Mouse (Mus musculus) gastrocnemius, adult 2 months (tissue): ENCODE results near the gene Gm11565. TPM values are rescaled to one million over a fixed set of nuclear protein-coding genes. Genes with fewer than 3 reads are reported as not detected.
"Not testable (repeated sequence)": the region's sequence is repeated elsewhere in the genome, so short reads cannot be mapped to it uniquely, and the experiment has no call there.

Experiments used
- DNase-seq: peaks from one replicate; pipeline ENCODE4 v3.0.0; 2022
- H3K27ac ChIP-seq: fragments of 200-600 bp; 2 replicates; pipeline ENCODE4 v1.8.1; 2022; ENCODE audit warnings: mild to moderate bottlenecking
- H3K4me3 ChIP-seq: fragments of 200-600 bp; 2 replicates; pipeline ENCODE4 v1.8.1; 2022; ENCODE audit warnings: mild to moderate bottlenecking, moderate library complexity
- CTCF ChIP-seq: fragments of 200-600 bp; IDR thresholded peaks from 2 replicates; pipeline ENCODE4 v1.8.1; 2022; ENCODE audit warnings: antibody characterized with exemption, mild to moderate bottlenecking, moderate library complexity
- intact Hi-C: fragments of 180-260 bp; cut with DNase I; formaldehyde crosslinking; loops from one replicate; pipeline ENCODE4 v1.15.1; 2025
- long read RNA-seq, 2 experiments: library from polyadenylated mRNA; stranded (forward); transcript quantifications; one replicate each; pipeline ENCODE4 v2.0.0; 2021
- total RNA-seq, 2 experiments: library from RNA; stranded (reverse); gene quantifications; 2 replicates each; pipeline ENCODE4 v1.2.3; 2021

The Gm11565 gene
- total RNA-seq, result not detected
- long read RNA-seq, experiment 1, result 0 reads
- long read RNA-seq, experiment 2, result 0 reads

DNA sequence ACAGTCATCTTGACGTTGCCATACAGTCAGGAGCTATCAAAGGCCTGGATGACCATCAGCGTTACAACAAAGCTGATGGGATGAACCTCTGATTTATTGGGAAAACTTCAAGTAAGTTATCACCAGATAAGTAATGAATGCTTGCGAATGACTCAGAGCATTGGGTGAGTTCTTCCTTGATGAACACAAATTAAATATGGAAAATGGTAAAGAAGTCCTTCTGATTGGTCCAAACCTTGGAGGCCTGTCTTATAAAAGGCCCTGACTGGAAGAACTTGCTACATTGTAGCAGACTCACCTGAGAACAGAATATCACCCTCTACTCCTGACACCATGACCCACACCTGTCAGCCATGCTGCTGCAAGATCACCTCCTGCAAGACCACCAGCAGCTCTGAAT lies at the start of gene Gm11565:
TSS of gene Gm11565 (plus strand) at position 301 of the 400 bp plus-strand sequence.
- intact Hi-C loops, result no loop called here
- Histone ChIP-seq H3K27ac (no peak within 1 kb of the TSS), H3K4me3 (no peak within 1 kb of the TSS)
- TF ChIP-seq CTCF, result no peak
- no peak for DNase-seq

DNA sequence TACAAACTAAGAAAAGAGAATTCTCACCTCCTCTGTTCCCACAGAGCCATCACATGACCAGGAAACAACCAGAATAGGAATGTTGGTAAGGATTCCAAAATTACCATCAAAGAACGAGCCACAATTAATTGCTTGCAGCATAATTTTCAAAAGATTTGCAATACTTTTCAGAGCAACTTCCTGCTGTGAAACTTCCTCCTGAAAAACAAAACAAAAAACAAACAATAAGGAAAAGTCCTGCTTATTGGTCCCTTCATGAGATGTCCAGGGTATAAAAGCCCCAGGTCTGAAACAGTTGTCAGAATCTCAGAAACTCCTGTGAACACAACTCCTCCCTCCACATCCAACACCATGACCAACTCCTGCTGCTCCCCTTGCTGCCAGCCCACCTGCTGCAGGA lies 41.5 kb upstream of the Gm11565 start, which contains the start of gene Krtap9-1:
TSS of gene Krtap9-1 (plus strand) at position 301 of the 400 bp plus-strand sequence.
- DNase-seq, H3K27ac ChIP-seq, H3K4me3 ChIP-seq, intact Hi-C loops: not testable (repeated sequence)

DNA sequence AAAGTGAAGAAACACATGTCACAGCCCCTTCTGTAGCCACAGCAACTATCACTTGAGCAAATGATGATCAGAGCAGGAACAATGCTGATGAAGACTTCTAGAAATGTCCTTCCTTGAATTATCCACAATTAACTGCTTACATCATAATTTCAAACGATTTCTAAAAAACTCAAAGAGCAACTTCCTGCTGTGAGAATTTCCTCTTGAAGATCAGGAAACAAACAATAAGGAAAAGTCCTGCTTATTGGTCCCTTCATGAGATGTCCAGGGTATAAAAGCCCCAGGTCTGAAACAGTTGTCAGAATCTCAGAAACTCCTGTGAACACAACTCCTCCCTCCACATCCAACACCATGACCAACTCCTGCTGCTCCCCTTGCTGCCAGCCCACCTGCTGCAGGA lies 35.7 kb upstream of the Gm11565 start, which contains the start of gene Gm11567:
TSS of gene Gm11567 (plus strand) at position 301 of the 400 bp plus-strand sequence.
- intact Hi-C loops, H3K27ac ChIP-seq, H3K4me3 ChIP-seq: not testable (repeated sequence)

DNA sequence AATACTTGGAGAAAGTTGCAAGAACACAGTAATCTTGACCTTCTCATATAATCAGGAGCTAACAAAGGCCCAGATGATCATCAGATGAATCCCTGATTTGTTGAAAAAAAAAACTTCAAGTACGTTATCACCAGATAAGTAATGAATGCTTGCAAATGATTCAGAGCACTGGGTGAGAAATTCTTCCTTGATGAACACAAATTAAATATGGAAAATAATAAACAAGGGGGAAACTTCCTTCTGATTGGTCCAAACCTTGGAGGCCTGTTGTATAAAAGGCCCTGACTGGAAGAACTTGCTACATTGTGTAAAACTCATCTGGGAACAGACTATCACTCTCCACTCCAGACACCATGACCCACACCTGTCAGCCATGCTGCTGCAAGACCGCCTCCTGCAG lies 6.9 kb upstream of the Gm11565 start, which contains the start of gene Krtap31-1:
TSS of gene Krtap31-1 (plus strand) at position 301 of the 400 bp plus-strand sequence.
- no peak for DNase-seq
- TF ChIP-seq CTCF, result no peak
- Histone ChIP-seq H3K4me3 (no peak within 1 kb of the TSS), H3K27ac (no peak within 1 kb of the TSS)
- intact Hi-C loops, result no loop called here

More for the DNA sequence above, 35.7 kb upstream of the Gm11565 start, which contains the start of gene Gm11567:
- DNase-seq, result not testable (repeated sequence)

DNA sequence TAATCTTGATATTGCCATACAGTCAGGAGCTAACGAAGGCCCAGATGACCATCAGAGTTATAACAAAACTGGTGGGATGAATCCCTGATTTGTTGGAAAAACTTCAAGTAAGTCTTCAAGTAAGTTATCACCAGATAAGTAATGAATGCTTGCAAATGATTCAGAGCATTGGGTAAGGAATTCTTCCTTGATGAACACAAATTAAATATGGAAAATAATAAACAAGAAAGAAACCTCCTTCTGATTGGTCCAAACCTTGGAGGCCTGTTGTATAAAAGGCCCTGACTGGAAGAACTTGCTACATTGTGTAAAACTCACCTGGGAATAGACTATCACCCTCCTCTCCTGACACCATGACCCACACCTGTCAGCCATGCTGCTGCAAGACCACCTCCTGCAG lies 21.4 kb downstream of the Gm11565 start, which contains the start of gene Krtap31-2:
TSS of gene Krtap31-2 (plus strand) at position 301 of the 400 bp plus-strand sequence.
- DNase-seq, result no peak
- no peak within 1 kb of the TSS for H3K4me3 ChIP-seq
- TF ChIP-seq CTCF, result no peak
- no peak within 1 kb of the TSS for H3K27ac ChIP-seq
- intact Hi-C loops, result no loop called here

DNA sequence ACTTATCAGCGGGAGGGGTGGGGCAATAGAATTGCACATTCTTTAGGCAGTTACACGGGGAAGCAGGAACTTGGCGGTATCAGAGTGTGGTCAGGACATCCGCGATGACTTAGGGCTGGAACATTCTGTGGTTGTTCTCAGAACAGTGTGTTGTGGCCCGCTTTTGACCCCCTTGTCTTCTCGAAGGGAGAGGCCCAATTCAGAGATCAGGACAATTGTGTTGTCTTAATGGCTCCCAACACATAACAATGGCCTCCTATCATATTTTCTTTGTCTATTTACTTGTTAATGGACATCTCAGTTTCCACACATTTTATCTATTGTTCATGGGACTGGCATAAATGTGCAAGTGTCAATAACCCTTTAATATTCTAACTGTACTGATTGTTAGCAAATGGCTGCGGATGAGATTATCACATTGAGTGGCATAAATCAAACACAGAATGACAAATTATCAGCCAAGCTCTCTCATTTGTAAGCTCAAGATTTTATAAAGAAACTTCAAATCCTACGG lies 23.3 kb downstream of the Gm11565 start:
- no peak for DNase-seq
- TF ChIP-seq CTCF, result no peak
- intact Hi-C loops, result no loop called here
- H3K4me3 ChIP-seq, result no peak overlapping the region
- no peak overlapping the region for H3K27ac ChIP-seq

DNA sequence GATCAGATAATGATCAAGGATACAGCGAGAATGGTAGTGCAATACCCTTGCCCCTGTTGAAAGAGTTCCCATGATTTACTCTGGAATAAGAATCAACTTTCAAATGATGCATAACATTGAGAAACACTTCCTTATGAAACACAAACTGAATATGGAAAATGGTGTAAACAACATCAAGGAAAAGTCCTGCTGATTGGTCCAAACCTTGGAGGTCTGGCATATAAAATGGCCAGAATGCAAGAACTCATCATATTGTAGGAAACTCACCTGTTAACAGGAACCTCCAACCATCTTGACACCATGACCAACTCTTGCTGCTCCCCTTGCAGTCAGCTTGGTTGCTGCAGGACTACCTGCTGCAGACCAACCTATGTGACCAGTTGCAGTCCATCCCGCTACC lies 33.6 kb downstream of the Gm11565 start, which contains the start of gene Krtap9-5:
TSS of gene Krtap9-5 (plus strand) at position 301 of the 400 bp plus-strand sequence.
- TF ChIP-seq CTCF, result no peak
- intact Hi-C loops, result no loop called here
- Histone ChIP-seq H3K4me3 (no peak within 1 kb of the TSS), H3K27ac (no peak within 1 kb of the TSS)
- DNase-seq, result no peak

DNA sequence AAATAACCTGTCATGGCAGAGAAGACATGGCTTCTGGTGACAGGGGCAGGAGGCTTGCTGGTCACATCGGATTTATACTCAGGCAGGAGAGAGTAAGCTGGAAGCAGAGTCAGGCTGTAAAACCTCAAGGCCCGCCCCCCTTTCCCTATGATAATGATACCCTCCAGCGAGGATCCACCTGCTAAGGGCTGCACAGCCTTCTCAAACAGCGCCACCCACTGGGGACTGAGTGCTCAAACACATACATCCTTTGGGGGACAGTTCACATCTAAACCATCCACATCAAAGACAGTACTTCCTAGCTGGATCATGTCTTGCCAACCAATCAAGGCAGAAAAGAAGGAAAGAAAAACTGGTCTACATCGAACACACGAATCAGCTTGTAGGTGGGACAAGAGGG lies 49.7 kb downstream of the Gm11565 start:
- DNase-seq, result no peak
- TF ChIP-seq CTCF, result no peak
- H3K27ac ChIP-seq, result no peak overlapping the region
- intact Hi-C loops, result no loop called here
- no peak overlapping the region for H3K4me3 ChIP-seq

Other genes starting within 250 kb of the Gm11565 start
- not detected for gene Krtap4-6, start 248.8 kb upstream of the Gm11565 start, total RNA-seq
- not detected for gene Gm14190, start 224.0 kb upstream of the Gm11565 start, total RNA-seq
- not detected for gene Gm14180, start 180.5 kb upstream of the Gm11565 start, total RNA-seq
- not detected for gene Gm11595, start 141.8 kb upstream of the Gm11565 start, total RNA-seq
- gene Krtap4-8, start 134.0 kb upstream of the Gm11565 start, total RNA-seq, result not detected
- gene Krtap4-9, start 129.6 kb upstream of the Gm11565 start, total RNA-seq, result not detected
- gene Gm11596, start 121.3 kb upstream of the Gm11565 start, total RNA-seq, result not detected
- gene Gm11569, start 115.8 kb upstream of the Gm11565 start, total RNA-seq, result not detected
- gene Gm11554, start 110.3 kb upstream of the Gm11565 start, total RNA-seq, result not detected
- gene Krtap4-13, start 104.9 kb upstream of the Gm11565 start, total RNA-seq, result not detected
- gene Gm11564, start 99.1 kb upstream of the Gm11565 start, total RNA-seq, result not detected
- gene 2300003K06Rik, start 76.7 kb upstream of the Gm11565 start, total RNA-seq, result not detected
- not detected for gene Krtap4-16, start 63.1 kb upstream of the Gm11565 start, total RNA-seq
- gene Gm11568, start 56.8 kb upstream of the Gm11565 start, total RNA-seq, result not detected
- gene Gm11559, start 50.3 kb upstream of the Gm11565 start, total RNA-seq, result not detected
- not detected for gene Krtap9-1, start 41.4 kb upstream of the Gm11565 start, total RNA-seq
- not detected for gene Gm11567, start 35.6 kb upstream of the Gm11565 start, total RNA-seq
- gene Krtap31-1, start 6.8 kb upstream of the Gm11565 start, total RNA-seq, result not detected
- gene Krtap31-2, start 21.5 kb downstream of the Gm11565 start, total RNA-seq, result not detected
- not detected for gene Krtap9-5, start 33.7 kb downstream of the Gm11565 start, total RNA-seq
- not detected for gene Krtap29-1, start 64.3 kb downstream of the Gm11565 start, total RNA-seq
- gene Krtap16-1, start 71.8 kb downstream of the Gm11565 start, total RNA-seq, result not detected
- gene Krtap17-1, start 79.2 kb downstream of the Gm11565 start, total RNA-seq, result not detected
- gene Krt33a, start 101.5 kb downstream of the Gm11565 start, total RNA-seq, result not detected
- not detected for gene Krt33b, start 115.1 kb downstream of the Gm11565 start, total RNA-seq
- not detected for gene Krt34, start 126.8 kb downstream of the Gm11565 start, total RNA-seq
- gene Krt31, start 135.8 kb downstream of the Gm11565 start, total RNA-seq, result not detected
- gene Krt32, start 173.5 kb downstream of the Gm11565 start, total RNA-seq, result not detected
- not detected for gene Krt35, start 181.5 kb downstream of the Gm11565 start, total RNA-seq
- not detected for gene Krt36, start 190.9 kb downstream of the Gm11565 start, total RNA-seq
- gene Krt13, start 206.8 kb downstream of the Gm11565 start, total RNA-seq, result not detected
- gene Krt15, start 221.2 kb downstream of the Gm11565 start, total RNA-seq, result not detected
- under 1 TPM in 1 of 2 experiments, not detected in 1; 0.20 TPM for gene Krt19, start 233.9 kb downstream of the Gm11565 start, total RNA-seq